Mouse (Mus musculus) limb, embryonic 11.5 days (tissue): Measurements from ENCODE around the gene Gm20741. TPM values are rescaled to one million over a fixed set of nuclear protein-coding genes. Genes with fewer than 3 reads are reported as not detected.
A peak's percentile ranks its signal among the peaks of the same experiment; 100 is the strongest.

Source experiments
- ATAC-seq: fragments of 200-750 bp; cut with Nextera tagmentation; 2 replicates; pipeline ENCODE4 v1.8.0; 2017; ENCODE audit warnings: low read depth; ENCODE audit not compliant: insufficient number of reproducible peaks, low FRiP score, low TSS enrichment
- DNase-seq: peaks from one replicate; pipeline ENCODE4 v3.0.0-alpha.2; 2015; ENCODE audit warnings: low spot score
- H3K27ac ChIP-seq: fragments of 300-500 bp; sonication (generic); replicated peaks from 2 replicates; pipeline ENCODE4 v1.5.1; 2014; ENCODE audit warnings: low read depth, mild to moderate bottlenecking, low read length
- H3K27me3 ChIP-seq: fragments of 300-500 bp; sonication (generic); 2 replicates; pipeline ENCODE4 v1.6.1; 2014; ENCODE audit warnings: mild to moderate bottlenecking, low read length, mixed read lengths; ENCODE audit not compliant: control insufficient read depth, insufficient read depth
- H3K36me3 ChIP-seq: fragments of 300-500 bp; sonication (generic); 2 replicates; pipeline ENCODE4 v1.6.1; 2014; ENCODE audit warnings: mild to moderate bottlenecking, low read length, moderate library complexity, mixed read lengths; ENCODE audit not compliant: control insufficient read depth, insufficient read depth
- H3K4me1 ChIP-seq: fragments of 300-500 bp; sonication (generic); 2 replicates; pipeline ENCODE4 v1.6.1; 2014; ENCODE audit warnings: low read length, mixed read lengths; ENCODE audit not compliant: control insufficient read depth, insufficient read depth
- H3K4me2 ChIP-seq: fragments of 300-500 bp; sonication (generic); 2 replicates; pipeline ENCODE4 v1.6.1; 2014; ENCODE audit warnings: low read depth, mild to moderate bottlenecking, moderate library complexity; ENCODE audit not compliant: severe bottlenecking
- H3K4me3 ChIP-seq: fragments of 300-500 bp; sonication (generic); 2 replicates; pipeline ENCODE4 v1.5.1; 2014; ENCODE audit warnings: low read depth, low read length
- H3K9ac ChIP-seq: fragments of 300-500 bp; sonication (generic); 2 replicates; pipeline ENCODE4 v1.6.1; 2014; ENCODE audit warnings: mild to moderate bottlenecking, low read length
- H3K9me3 ChIP-seq: fragments of 300-500 bp; sonication (generic); 2 replicates; pipeline ENCODE4 v1.6.1; 2016; ENCODE audit warnings: low read length; ENCODE audit not compliant: control insufficient read depth
- WGBS: fragments of 180-500 bp; shearing (Covaris S2); extraction: QIAGEN DNeasy Blood & Tissue Kit; methylation state at CpG from one replicate; pipeline ENCODE4 v1.1.7; 2014; 5-methylcytosine and 5-hydroxymethylcytosine counted together
- polyA plus RNA-seq: library from polyadenylated mRNA; unstranded; fragments of >200 nt; fragmentation: Nextera tagmentation; extraction: Ambion mirVana; gene quantifications from 2 replicates; pipeline ENCODE4 v1.2.1, GENCODE M21; 2014

Gene Gm20741
- polyA plus RNA-seq = not detected in 2 replicates

GRCm38 (mm10) chr16:88811827-88812226, at the start of gene Gm20741:
Gm20741 (minus strand) TSS chr16:88812220.
- no peaks in the 10 kb centered on the region for H3K27me3 ChIP-seq
- H3K4me3 ChIP-seq = no peak within 1 kb of the TSS
- no peaks in the 10 kb centered on the region for H3K4me1 ChIP-seq
- DNase-seq (no peak), ATAC-seq (no peak)
- no peak within 1 kb of the TSS for H3K27ac ChIP-seq
- H3K36me3 ChIP-seq = no peaks in the 10 kb centered on the region
- H3K4me2 ChIP-seq = no peak within 1 kb of the TSS
- no peaks in the 10 kb centered on the region for H3K9me3 ChIP-seq
- no peak within 1 kb of the TSS for H3K9ac ChIP-seq
- 72% methylated on average over 2 of the region's 2 CpGs for WGBS

- Histone ChIP-seq H3K27ac (no peak overlapping the region), H3K27me3 (no peaks in the 10 kb centered on the region), H3K4me1 (no peaks in the 10 kb centered on the region), H3K9ac (no peak overlapping the region), H3K36me3 (no peaks in the 10 kb centered on the region), H3K4me3 (no peak overlapping the region), H3K4me2 (no peak overlapping the region), H3K9me3 (no peaks in the 10 kb centered on the region)
- WGBS = 9% methylated on average over 5 of the region's 5 CpGs
- DNase-seq = peak; percentile 52
- no peak for ATAC-seq
Measured at GRCm38 (mm10) chr16:88851450-88851849, 39.4 kb upstream of the Gm20741 start.

GRCm38 (mm10) chr16:88848558-88848957, 36.5 kb upstream of the Gm20741 start:
- Histone ChIP-seq H3K27me3 (no peaks in the 10 kb centered on the region), H3K4me2 (no peak overlapping the region), H3K36me3 (no peaks in the 10 kb centered on the region), H3K4me3 (no peak overlapping the region), H3K4me1 (no peaks in the 10 kb centered on the region), H3K9me3 (no peaks in the 10 kb centered on the region), H3K9ac (no peak overlapping the region), H3K27ac (no peak overlapping the region)
- 92% methylated on average over 4 of the region's 4 CpGs for WGBS
- ATAC-seq (no peak), DNase-seq (no peak)

GRCm38 (mm10) chr16:88847363-88847762, 35.3 kb upstream of the Gm20741 start:
- Histone ChIP-seq H3K9me3 (no peaks in the 10 kb centered on the region), H3K36me3 (no peaks in the 10 kb centered on the region), H3K27ac (no peak overlapping the region), H3K9ac (no peak overlapping the region), H3K4me2 (no peak overlapping the region), H3K4me1 (no peaks in the 10 kb centered on the region), H3K4me3 (no peak overlapping the region), H3K27me3 (no peaks in the 10 kb centered on the region)
- no peak for ATAC-seq
- 97% methylated on average over 1 of the region's 1 CpGs for WGBS
- DNase-seq = no peak

GRCm38 (mm10) chr16:88826978-88827377, 15.0 kb upstream of the Gm20741 start:
- DNase-seq = peak; percentile 24
- H3K27me3 ChIP-seq = no peaks in the 10 kb centered on the region
- no peaks in the 10 kb centered on the region for H3K36me3 ChIP-seq
- no peak overlapping the region for H3K27ac ChIP-seq
- 11% methylated on average over 3 of the region's 3 CpGs for WGBS
- no peaks in the 10 kb centered on the region for H3K9me3 ChIP-seq
- ATAC-seq = no peak
- no peak overlapping the region for H3K4me2 ChIP-seq
- no peaks in the 10 kb centered on the region for H3K4me1 ChIP-seq
- H3K4me3 ChIP-seq = no peak overlapping the region
- H3K9ac ChIP-seq = no peak overlapping the region

GRCm38 (mm10) chr16:88826095-88826652, 14.2 kb upstream of the Gm20741 start, which contains the start of gene Krtap14:
Krtap14 (minus strand) TSS chr16:88826145.
- Histone ChIP-seq H3K9ac (no peak within 1 kb of the TSS), H3K4me3 (no peak within 1 kb of the TSS), H3K36me3 (no peaks in the 10 kb centered on the region), H3K9me3 (no peaks in the 10 kb centered on the region), H3K27ac (no peak within 1 kb of the TSS), H3K4me2 (no peak within 1 kb of the TSS), H3K27me3 (no peaks in the 10 kb centered on the region), H3K4me1 (no peaks in the 10 kb centered on the region)
- no peak for DNase-seq
- WGBS = 43% methylated on average over 9 of the region's 9 CpGs
- ATAC-seq = no peak

- Histone ChIP-seq H3K9ac (no peak overlapping the region), H3K9me3 (no peaks in the 10 kb centered on the region), H3K27me3 (no peaks in the 10 kb centered on the region), H3K27ac (no peak overlapping the region), H3K4me3 (no peak overlapping the region), H3K4me2 (no peak overlapping the region), H3K36me3 (no peaks in the 10 kb centered on the region), H3K4me1 (no peaks in the 10 kb centered on the region)
- ATAC-seq (0 out of 2 replicates have a peak, but pooled peaks have one; percentile 31), DNase-seq (no peak)
- WGBS = 87% methylated on average over 3 of the region's 3 CpGs
Measured at GRCm38 (mm10) chr16:88823736-88824135, 11.7 kb upstream of the Gm20741 start.

- H3K27me3 ChIP-seq = no peaks in the 10 kb centered on the region
- H3K4me1 ChIP-seq = no peaks in the 10 kb centered on the region
- H3K4me2 ChIP-seq = no peak within 1 kb of the TSS
- H3K9ac ChIP-seq = no peak within 1 kb of the TSS
- H3K9me3 ChIP-seq = no peaks in the 10 kb centered on the region
- H3K4me3 ChIP-seq = no peak within 1 kb of the TSS
- no peaks in the 10 kb centered on the region for H3K36me3 ChIP-seq
- no peak for DNase-seq
- no peak within 1 kb of the TSS for H3K27ac ChIP-seq
- no peak for ATAC-seq
- WGBS = 88% methylated on average over 3 of the region's 3 CpGs
Measured at GRCm38 (mm10) chr16:88820066-88820465, 8.0 kb upstream of the Gm20741 start, which contains the start of gene Krtap15. Krtap15 (plus strand) TSS chr16:88820215.

GRCm38 (mm10) chr16:88786786-88787185, 25.2 kb downstream of the Gm20741 start:
- WGBS = 62% methylated on average over 2 of the region's 2 CpGs

More at GRCm38 (mm10) chr16:88786786-88787185, 25.2 kb downstream of the Gm20741 start:
- Histone ChIP-seq H3K36me3 (no peaks in the 10 kb centered on the region), H3K27ac (no peak overlapping the region), H3K4me3 (no peak overlapping the region), H3K9me3 (no peaks in the 10 kb centered on the region), H3K4me1 (no peaks in the 10 kb centered on the region), H3K4me2 (no peak overlapping the region), H3K27me3 (no peaks in the 10 kb centered on the region), H3K9ac (no peak overlapping the region)
- DNase-seq (no peak), ATAC-seq (no peak)
